7 mouse cellular contexts compared by ENCODE assay signal in the genomic region with DNA sequence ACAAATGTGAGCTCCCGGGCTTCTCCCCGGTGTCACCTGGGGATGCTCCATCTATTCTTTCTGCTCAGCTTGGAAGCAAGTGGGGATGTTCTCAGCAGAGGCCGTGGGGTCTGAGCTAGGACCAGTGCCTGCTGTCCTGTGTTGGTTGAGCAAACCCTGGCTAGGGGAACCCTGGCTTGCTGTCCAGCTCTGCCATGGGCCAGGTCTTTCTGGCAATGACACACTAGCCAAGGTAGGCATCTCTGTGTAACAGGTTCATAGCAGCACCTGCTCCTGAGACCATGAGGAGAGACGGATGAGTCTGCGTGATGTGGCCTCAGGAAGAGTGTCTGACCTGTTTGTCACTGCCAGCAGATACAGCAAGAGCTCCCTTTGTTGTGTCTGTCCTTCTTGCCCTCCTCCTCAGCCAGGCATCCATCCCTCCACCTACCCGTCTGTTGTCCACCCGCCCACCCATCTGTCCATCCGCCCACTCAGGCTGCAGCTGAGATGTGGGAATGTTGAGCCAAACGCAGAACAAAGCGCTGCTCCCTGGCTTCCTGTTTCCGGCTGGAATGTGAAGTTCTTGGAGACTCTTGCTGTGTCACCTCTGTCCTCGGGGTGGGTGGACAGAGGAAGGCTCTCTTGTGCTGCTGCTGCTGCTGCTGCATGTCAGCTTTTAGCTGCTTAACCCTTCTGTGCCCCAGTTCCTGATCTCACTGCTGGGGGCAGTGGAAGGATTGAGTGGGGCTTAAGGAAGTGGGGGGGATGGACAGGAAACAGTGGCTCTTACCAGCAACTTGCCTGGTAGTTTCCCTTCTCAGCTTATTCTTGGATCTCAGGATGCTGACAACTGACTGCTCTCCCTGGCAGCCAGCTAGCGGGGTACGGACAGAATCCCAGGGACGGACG.
DNase-seq lines count a peak whose midpoint lies in the region; ATAC-seq and TF ChIP-seq lines count a peak whose summit lies in the region.

No protein-coding gene starts in this region.

- H3K9me3 ChIP-seq in embryonic facial prominence, embryonic 11.5 days (replicated peaks; ENCODE audit: control insufficient read depth, low read length) = no peaks in the 10 kb centered on the region
- H3K9me3 ChIP-seq in hindbrain, embryonic 13.5 days = no peaks in the 10 kb centered on the region
- H3K9me3 ChIP-seq in liver, postnatal 0 days (ENCODE audit: low read length) = no peaks in the 10 kb centered on the region

- no peak for TF ChIP-seq CTCF in C2C12 (IDR thresholded peaks at IDR 0.05; ENCODE audit: control insufficient read depth, insufficient read depth, insufficient read length)
- TF ChIP-seq CTCF in liver, postnatal 0 days (IDR thresholded peaks at IDR 0.05; ENCODE audit: low read depth) = 0 out of 2 replicates have a peak, but pooled peaks have one; percentile 13

- no peak overlapping the region for H3K4me3 ChIP-seq in C2C12 (ENCODE audit: insufficient read depth, poor library complexity, severe bottlenecking)
- H3K4me3 ChIP-seq in embryonic facial prominence, embryonic 11.5 days (ENCODE audit: low read depth, low read length) = no peak overlapping the region
- no peak overlapping the region for H3K4me3 ChIP-seq in hindbrain, embryonic 13.5 days
- H3K4me3 ChIP-seq in liver, postnatal 0 days (ENCODE audit: low read depth, low read length) = peak overlapping the region; percentile 17; the same call in 1 of the 2 replicates

- WGBS in embryonic facial prominence, embryonic 11.5 days = 32% methylated on average over 16 of the region's 16 CpGs
- WGBS in hindbrain, embryonic 13.5 days = 43% methylated on average over 16 of the region's 16 CpGs
- WGBS in liver, postnatal 0 days (ENCODE audit: insufficient replicate concordance) = 47% methylated on average over 16 of the region's 16 CpGs

- H3K4me1 ChIP-seq in embryonic facial prominence, embryonic 11.5 days (ENCODE audit: control insufficient read depth, insufficient read depth, low read length) = peaks cover 44% of the 10 kb centered on the region
- H3K4me1 ChIP-seq in hindbrain, embryonic 13.5 days (replicated peaks) = peaks cover 83% of the 10 kb centered on the region
- H3K4me1 ChIP-seq in liver, postnatal 0 days (ENCODE audit: insufficient read depth) = peaks cover 63% of the 10 kb centered on the region

- peaks cover 4% of the 10 kb centered on the region for H3K36me3 ChIP-seq in C2C12 (ENCODE audit: control insufficient read depth, insufficient read depth)
- no peaks in the 10 kb centered on the region for H3K36me3 ChIP-seq in embryonic facial prominence, embryonic 11.5 days (replicated peaks; ENCODE audit: control insufficient read depth, insufficient read depth, low read depth, low read length)
- H3K36me3 ChIP-seq in hindbrain, embryonic 13.5 days = no peaks in the 10 kb centered on the region
- H3K36me3 ChIP-seq in liver, postnatal 0 days (replicated peaks; ENCODE audit: insufficient read depth, low read length) = no peaks in the 10 kb centered on the region

- H3K79me2 ChIP-seq in C2C12 (ENCODE audit: control insufficient read depth, insufficient read depth) = peaks cover 99% of the 10 kb centered on the region

- H3K27me3 ChIP-seq in C2C12 (ENCODE audit: control insufficient read depth, insufficient read depth, insufficient read length) = no peaks in the 10 kb centered on the region
- no peaks in the 10 kb centered on the region for H3K27me3 ChIP-seq in embryonic facial prominence, embryonic 11.5 days (ENCODE audit: control insufficient read depth, insufficient read depth, low read length)
- H3K27me3 ChIP-seq in hindbrain, embryonic 13.5 days = no peaks in the 10 kb centered on the region
- no peaks in the 10 kb centered on the region for H3K27me3 ChIP-seq in liver, postnatal 0 days (ENCODE audit: insufficient read depth, low read length)

- no peak for ATAC-seq in embryonic facial prominence, embryonic 11.5 days (replicated peaks; ENCODE audit: insufficient number of reproducible peaks, low FRiP score, low TSS enrichment, low read depth)
- ATAC-seq in hindbrain, embryonic 13.5 days (ENCODE audit: low FRiP score) = no peak
- peak; percentile 14; the same call in 1 of the 2 replicates for ATAC-seq in liver, postnatal 0 days

- DNase-seq in 3T3-L1 (ENCODE audit: low read depth, low spot score) = peak; percentile 39
- DNase-seq in embryonic facial prominence, embryonic 11.5 days (ENCODE audit: low spot score) = peak; percentile 57
- no peak for DNase-seq in liver, postnatal 0 days
- DNase-seq in retina, embryonic 14.5 days (ENCODE audit: low spot score) = peak; percentile 42
- no peak for DNase-seq in layer of hippocampus, postnatal 25 days (ENCODE audit: extremely low spot score in 1 of 2, low spot score in 1 of 2)

- H3K27ac ChIP-seq in embryonic facial prominence, embryonic 11.5 days (replicated peaks; ENCODE audit: low read depth, low read length) = peak overlapping the region; percentile 86
- peak overlapping the region; percentile 91 for H3K27ac ChIP-seq in hindbrain, embryonic 13.5 days
- peak overlapping the region; percentile 92 for H3K27ac ChIP-seq in liver, postnatal 0 days (ENCODE audit: low read depth)

- H3K4me2 ChIP-seq in embryonic facial prominence, embryonic 11.5 days (ENCODE audit: low read depth, low read length) = peak overlapping the region; percentile 38; the same call in 1 of the 2 replicates
- peak overlapping the region; percentile 26 for H3K4me2 ChIP-seq in hindbrain, embryonic 13.5 days
- peak overlapping the region; percentile 65 for H3K4me2 ChIP-seq in liver, postnatal 0 days (ENCODE audit: low read depth, low read length)

- peak overlapping the region; percentile 30 for H3K9ac ChIP-seq in embryonic facial prominence, embryonic 11.5 days (replicated peaks; ENCODE audit: low read length)
- H3K9ac ChIP-seq in hindbrain, embryonic 13.5 days = peak overlapping the region; percentile 40
- H3K9ac ChIP-seq in liver, postnatal 0 days (replicated peaks) = peak overlapping the region; percentile 48

- H3K79me3 ChIP-seq in C2C12 (ENCODE audit: low read depth) = peaks cover 75% of the 10 kb centered on the region

- peak overlapping the region; percentile 52 for H3ac ChIP-seq in C2C12 (ENCODE audit: control insufficient read depth, insufficient read length, low read depth)

- TF ChIP-seq EP300 in liver, postnatal 0 days (IDR thresholded peaks at IDR 0.05; ENCODE audit: low read depth) = no peak

TF ChIP-seq in C2C12, 6 proteins besides CTCF, POLR2A, EP300 and RAD21:
- TF ChIP-seq CEBPB (IDR thresholded peaks at IDR 0.05; ENCODE audit: low read depth) (no peak), FOSL1 (IDR thresholded peaks at IDR 0.05; ENCODE audit: insufficient read depth, low read length, poor library complexity, severe bottlenecking) (no peak), MYOG (IDR thresholded peaks at IDR 0.05; ENCODE audit: control insufficient read depth, extremely low read depth, insufficient read length) (no peak), USF1 (IDR thresholded peaks at IDR 0.05; ENCODE audit: low read depth) (no peak), MAX (IDR thresholded peaks at IDR 0.05) (no peak), MYOD1 (IDR thresholded peaks at IDR 0.05; ENCODE audit: control insufficient read depth, insufficient read length, low read depth) (no peak)

Comparison
In these comparisons a context has a peak if more than half of its experiments do, and no peak if none do; other contexts are left out.
1. DNase-seq: peak in 3T3-L1 (single experiment), embryonic facial prominence, embryonic 11.5 days (single experiment) and retina, embryonic 14.5 days (single experiment); none in liver, postnatal 0 days (single experiment) and layer of hippocampus, postnatal 25 days (0 of 2).
2. Peak in every context shown above with its lines, with median percentiles within 50 percentile points of each other: H3K27ac ChIP-seq, H3K4me2 ChIP-seq and H3K9ac ChIP-seq.